Mouse (Mus musculus) small intestine, adult 2 months (tissue): ENCODE measurements around the gene Bcr.
"Not testable (repeated sequence)": the region's sequence is repeated elsewhere in the genome, so short reads cannot be mapped to it uniquely, and the experiment has no call there.

Source experiments
- CTCF ChIP-seq: fragments of 200-500 bp; IDR thresholded peaks from 2 replicates; pipeline ENCODE4 v1.5.1; 2012; ENCODE audit warnings: low read depth, mild to moderate bottlenecking, control low read depth, inconsistent platforms, low read length, moderate library complexity, mixed read lengths; ENCODE audit not compliant: insufficient replicate concordance, insufficient read length; ENCODE audit errors: extremely low read depth
- POLR2A ChIP-seq: fragments of 200-500 bp; IDR thresholded peaks from 2 replicates; pipeline ENCODE4 v1.6.1; 2012; ENCODE audit warnings: low read depth, mild to moderate bottlenecking, control low read depth, inconsistent platforms, low read length, moderate library complexity

DNA sequence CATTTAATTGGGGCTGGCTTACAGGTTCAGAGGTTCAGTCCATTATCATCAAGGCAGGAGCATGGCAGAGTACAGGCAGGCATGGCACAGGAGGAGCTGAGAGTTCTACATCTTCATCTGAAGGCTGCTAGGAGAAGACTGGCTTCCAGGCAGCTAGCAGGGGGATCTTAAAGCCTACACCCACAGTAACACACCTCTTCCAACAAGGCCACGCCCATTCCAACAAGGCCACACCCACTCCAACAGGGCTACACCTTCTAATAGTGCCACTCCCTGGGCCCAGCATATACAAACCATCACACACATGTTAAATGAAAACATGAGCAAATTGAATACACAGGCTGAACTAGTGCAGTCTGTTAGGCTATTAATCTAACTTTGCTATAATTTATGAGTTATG, 18.3 kb upstream of the Bcr start:
- TF ChIP-seq CTCF, POLR2A: not testable (repeated sequence)
